Mouse (Mus musculus): ENCODE results near the gene Ahnak2. TPM values are rescaled to one million over a fixed set of nuclear protein-coding genes. Genes with fewer than 3 reads are reported as not detected.

The Ahnak2 gene
- total RNA-seq, 4 experiments from 2014 or later = 4.7 to 11.9 (median 8.2) TPM

DNA sequence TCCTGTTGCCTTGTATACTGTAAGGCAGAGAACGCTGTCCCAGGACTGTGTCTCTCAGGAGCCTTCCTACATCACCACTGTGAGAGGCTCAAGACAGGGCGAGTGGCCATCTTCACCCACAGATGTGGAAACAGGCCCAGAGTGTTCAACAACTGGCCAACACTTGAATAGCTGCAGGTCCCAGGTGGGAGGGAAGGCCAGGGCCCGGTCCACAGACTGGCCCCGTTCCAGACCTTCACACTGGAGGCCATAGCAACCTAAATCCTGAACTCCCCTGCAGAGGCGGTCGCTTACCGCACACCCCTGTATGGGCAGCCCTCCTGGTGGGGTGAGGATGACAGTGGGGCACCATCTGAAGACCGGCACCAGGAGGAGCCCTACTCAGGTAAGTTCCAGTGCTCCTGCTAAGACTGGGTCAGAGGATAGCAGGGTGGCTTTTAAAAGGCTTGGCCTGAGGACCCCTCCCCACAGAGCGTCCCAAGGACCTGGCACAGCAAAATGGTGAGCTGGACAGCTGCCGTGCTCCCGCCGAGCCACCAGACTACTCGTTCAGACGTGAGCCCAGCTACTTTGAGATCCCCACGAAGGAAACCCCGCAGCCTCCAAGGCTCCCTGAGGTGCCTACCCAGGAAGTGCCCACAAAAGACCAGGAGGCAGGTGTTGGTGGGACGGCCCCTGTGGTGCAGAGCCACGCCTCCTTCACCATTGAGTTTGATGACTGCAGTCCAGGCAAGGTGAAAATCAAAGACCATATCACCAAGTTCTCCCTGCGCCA, 67.4 kb downstream of the Ahnak2 start:
- DNase-seq (ENCODE audit: low spot score in 2 of 2) = no peak

DNA sequence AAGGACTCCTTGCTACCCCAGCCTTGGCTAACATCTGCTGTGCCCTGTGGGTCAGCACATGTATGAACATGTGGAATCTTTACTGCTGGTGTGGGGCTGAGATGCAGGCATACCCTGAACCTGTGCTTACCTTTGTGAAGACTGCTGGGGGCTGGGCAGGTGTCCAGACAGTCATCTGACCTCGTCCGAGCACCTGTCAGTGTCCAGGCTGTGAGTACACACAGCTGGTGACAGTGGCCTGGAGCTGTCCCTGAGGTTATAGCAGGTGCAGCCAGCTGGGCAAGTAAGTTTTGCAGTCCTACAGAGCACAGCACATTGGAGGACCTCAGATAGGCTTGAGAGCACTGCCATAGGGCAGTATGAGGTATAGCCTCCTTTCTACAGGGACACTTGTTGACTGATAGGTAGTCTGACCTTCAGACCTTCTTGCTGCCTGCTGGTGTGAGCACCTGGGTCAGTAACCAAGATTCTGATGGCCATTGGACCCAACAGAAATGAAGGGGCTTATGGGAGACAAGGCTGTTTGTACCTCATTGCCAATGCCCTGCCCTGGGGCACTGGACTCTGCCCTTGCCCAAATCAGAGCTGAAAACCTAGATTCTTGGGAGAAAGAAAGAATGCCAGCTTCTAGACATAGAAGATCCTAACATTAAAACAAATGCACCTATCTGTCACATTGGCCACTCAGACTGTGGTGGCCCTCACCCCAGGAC, 68.2 kb downstream of the Ahnak2 start:
- no peak for DNase-seq (ENCODE audit: low spot score in 2 of 2)

DNA sequence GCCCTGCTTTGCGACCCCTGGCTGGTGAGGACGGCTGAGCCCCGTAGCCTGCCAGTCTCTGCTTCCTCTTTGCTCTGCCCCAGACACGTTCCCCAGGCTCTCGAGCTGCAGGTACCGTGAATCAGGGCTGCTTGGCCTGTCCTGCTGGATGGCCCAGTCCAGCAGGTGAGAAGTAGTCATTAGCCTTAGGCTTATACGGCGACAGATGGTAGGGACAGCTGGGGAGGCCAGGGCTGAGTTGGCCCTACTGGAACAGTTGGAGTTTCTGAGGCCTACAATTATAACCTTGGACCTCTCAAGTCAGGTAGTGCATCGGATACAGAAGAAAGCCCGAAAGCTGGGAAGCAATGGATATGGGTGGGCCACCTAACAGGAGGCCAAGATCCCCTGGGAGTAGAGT, 69.9 kb downstream of the Ahnak2 start:
- DNase-seq (ENCODE audit: low spot score in 2 of 2) = no peak

DNA sequence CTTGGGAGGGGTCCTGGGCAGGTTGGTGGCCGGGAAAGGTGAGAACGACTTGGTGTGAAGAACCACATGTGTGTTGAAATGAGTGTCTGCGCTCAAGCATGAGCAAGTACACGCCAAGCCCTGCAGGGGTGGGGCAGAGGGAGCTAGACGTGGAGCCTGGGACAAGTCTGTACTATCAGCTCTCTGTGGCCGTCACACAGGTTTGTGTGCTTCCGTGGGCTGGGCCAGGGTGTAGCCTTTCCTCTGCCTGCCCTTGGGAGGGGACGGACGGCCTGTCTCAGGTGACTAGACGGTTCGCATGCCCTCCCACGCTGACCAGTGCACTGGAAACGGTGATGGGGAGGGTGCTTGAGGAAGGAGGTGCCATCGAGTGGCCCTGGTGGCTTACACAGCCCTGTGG, 71.6 kb downstream of the Ahnak2 start:
- no peak for DNase-seq (ENCODE audit: low spot score in 2 of 2)

DNA sequence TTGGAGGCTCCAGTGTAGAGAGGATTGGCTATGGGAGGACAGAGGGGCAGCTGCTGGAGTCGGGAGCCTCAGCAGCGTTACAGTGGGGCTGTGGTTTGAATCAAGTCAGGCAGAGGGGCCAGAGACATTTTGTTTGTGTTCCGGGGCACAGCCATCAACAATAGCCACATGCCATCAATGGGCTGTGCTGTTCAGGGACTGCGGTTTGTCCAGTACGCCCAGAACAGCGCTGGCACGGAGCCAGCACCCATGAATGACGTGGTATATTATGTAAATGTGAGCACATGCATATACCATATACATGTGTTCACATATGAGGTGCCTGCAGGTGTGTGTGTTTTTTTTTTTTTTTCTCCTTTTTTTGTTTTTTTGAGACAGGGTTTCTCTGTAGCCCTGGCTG, 74.7 kb downstream of the Ahnak2 start:
- DNase-seq (ENCODE audit: low spot score in 2 of 2) = no peak

DNA sequence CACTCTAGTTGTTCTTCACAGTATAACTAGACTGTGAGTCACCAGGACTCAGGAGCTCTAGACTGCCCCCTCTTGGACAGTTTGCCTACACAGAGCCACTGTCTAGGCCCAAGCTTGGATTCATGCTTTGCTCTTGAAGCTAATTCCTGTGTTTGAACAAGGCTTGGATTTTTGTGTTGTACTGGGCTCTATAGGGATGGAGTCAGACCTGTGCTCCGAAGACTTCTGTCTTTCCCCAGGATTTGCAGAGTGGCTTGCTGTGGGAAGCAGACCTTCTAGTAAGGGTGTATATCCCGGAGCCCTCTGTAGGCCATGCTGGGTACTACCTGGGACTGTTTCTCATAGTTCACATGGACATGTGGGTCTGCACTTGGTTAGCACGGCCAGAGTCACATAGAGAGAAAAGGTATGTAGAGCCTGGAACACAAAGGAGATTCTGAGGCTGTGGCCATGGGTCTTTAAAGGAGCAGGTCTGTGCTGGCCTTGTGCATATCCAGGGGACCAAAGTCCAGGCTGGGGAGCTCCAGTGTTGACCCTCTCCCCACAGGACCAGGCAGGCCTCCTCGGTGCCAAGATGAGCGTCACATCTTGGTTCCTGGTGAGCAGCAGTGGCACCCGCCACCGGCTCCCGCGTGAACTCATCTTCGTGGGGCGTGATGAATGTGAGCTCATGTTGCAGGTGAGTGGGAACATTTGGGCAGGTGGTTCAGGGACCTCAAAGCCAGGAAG, 78.2 kb downstream of the Ahnak2 start:
- peak in 1 of 2 experiments; percentile 76 for DNase-seq (ENCODE audit: low spot score in 2 of 2)

DNA sequence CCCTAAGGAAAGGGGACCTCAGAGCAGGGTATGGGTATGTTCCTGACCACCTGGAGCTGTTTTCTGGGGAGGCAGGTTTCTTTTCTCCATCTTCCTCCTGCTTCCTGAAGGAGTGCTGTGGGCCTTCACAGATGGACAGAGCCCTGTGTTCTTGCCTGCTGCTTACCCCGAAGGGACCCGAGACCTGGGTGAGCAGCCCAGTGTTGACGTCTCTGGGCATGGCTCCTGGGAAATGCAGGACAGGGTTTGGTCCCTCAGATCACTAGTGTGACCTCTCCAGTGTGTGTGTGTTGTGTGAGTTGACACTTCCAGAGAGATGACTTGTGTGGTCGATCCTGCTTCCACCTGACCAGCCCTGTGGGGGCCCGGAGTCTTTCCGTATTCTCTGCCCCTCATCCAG, 79.0 kb downstream of the Ahnak2 start:
- DNase-seq (ENCODE audit: low spot score in 2 of 2) = no peak

DNA sequence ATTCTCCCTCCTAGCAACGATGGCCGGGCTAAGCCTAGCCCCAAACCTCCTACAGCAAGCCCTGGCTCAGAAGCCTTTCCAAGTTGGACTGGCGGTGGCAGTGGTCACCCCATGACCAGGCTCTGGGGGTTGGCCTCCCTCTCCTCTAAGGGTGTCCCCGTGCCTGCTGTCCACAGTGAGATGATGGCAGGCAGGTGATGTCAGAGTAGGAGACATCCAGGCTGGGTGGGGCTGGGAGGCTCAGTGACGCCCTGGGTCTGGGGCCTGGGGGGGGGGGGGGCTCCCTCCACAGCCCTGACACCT, 79.5 kb downstream of the Ahnak2 start:
- no peak for DNase-seq (ENCODE audit: low spot score in 2 of 2)

DNA sequence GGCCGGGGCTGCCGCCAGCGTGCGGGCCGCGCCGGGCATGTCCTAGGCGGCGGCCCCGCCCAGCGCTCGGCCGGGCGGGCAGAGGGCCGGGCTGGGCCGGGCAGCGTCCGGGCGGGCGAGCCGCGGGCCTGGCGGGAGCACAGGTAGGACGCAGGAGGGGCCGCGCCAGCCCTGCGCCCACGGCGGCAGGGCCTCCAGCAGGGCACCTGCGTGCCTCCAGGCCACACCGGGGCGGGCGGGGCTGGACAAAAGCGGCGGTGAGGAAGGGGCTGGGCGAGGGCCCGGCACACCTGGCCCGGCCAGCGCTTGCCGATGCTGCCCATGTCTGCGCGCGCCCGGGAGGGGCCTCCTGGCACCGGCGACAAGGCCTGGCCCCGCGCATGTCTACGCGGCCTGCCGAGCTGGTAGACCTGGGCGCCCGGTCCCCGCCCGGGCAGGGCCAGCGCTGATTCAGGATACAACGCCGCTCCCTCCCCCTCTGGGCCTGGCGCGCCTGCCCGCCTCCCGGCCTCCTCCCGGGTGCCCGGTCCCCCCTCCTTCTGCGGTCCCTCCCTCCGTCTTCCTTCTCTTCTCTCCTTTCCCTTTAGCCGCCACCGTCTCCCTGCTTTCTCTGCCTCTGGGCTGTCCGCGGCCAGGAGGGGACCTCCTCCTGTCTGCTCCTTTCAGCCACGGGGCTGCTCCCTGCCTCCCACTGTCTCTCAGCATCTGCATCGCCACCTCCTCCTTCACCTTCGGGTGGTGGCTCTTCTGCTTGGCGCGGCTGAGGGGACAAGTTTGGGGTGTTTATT, 80.0 kb downstream of the Ahnak2 start:
- no peak for DNase-seq (ENCODE audit: low spot score in 2 of 2)

Small RNA genes within 50 kb of the gene (microRNA-seq; reads per million reads assigned to microRNA genes)
- 0.64 to 1.8 reads per million in 2 experiments for gene Mir6940

Other genes starting within 250 kb of the Ahnak2 start
- gene Inf2, start 213.9 kb downstream of the Ahnak2 start, total RNA-seq (2022) = 100 to 1,000 TPM; 111 to 121 (median 115) TPM
- 10 to 100 TPM in 3 of 4 experiments, 1 to 10 TPM in 1; 9.6 to 30.4 (median 20.8) TPM for gene Adssl1, start 182.6 kb downstream of the Ahnak2 start, total RNA-seq (2022)
- 10 to 100 TPM; 20.8 to 23.5 (median 22.1) TPM for gene Siva1, start 158.0 kb downstream of the Ahnak2 start, total RNA-seq (2022)
- gene Akt1, start 127.8 kb downstream of the Ahnak2 start, total RNA-seq (2022) = 100 to 1,000 TPM; 153 to 162 (median 161) TPM
- 1 to 10 TPM in 3 of 4 experiments, under 1 TPM in 1; 0.98 to 2.2 (median 1.1) TPM for gene Zbtb42, start 123.8 kb downstream of the Ahnak2 start, total RNA-seq (2022)
- gene Cep170b, start 82.2 kb downstream of the Ahnak2 start, total RNA-seq (2022) = 100 to 1,000 TPM; 190 to 216 (median 203) TPM
- gene Pld4, start 42.0 kb downstream of the Ahnak2 start, total RNA-seq (2022) = 10 to 100 TPM in 2 of 4 experiments, 1 to 10 TPM in 2; 7.3 to 36.6 (median 21.0) TPM
- gene Clba1, start 6.3 kb upstream of the Ahnak2 start, total RNA-seq (2022) = 10 to 100 TPM; 10.9 to 17.6 (median 14.0) TPM
- gene Cdca4, start 26.8 kb upstream of the Ahnak2 start, total RNA-seq (2022) = 10 to 100 TPM; 10.1 to 12.0 (median 11.1) TPM
- gene Gpr132, start 65.6 kb upstream of the Ahnak2 start, total RNA-seq (2022) = not detected
- 10 to 100 TPM; 47.1 to 61.1 (median 56.9) TPM for gene Jag2, start 127.1 kb upstream of the Ahnak2 start, total RNA-seq (2022)
- gene Nudt14, start 139.5 kb upstream of the Ahnak2 start, total RNA-seq (2022) = 10 to 100 TPM in 3 of 4 experiments, 1 to 10 TPM in 1; 9.7 to 12.1 (median 11.1) TPM
- gene Btbd6, start 173.8 kb upstream of the Ahnak2 start, total RNA-seq (2022) = 10 to 100 TPM; 55.3 to 61.7 (median 58.9) TPM
- gene Brf1, start 198.0 kb upstream of the Ahnak2 start, total RNA-seq (2022) = 10 to 100 TPM; 49.3 to 59.4 (median 57.4) TPM
- gene Pacs2, start 211.9 kb upstream of the Ahnak2 start, total RNA-seq (2022) = 100 to 1,000 TPM in 3 of 4 experiments, 10 to 100 TPM in 1; 89.5 to 110 (median 108) TPM

Data from layer of hippocampus, adult 8-10 months (tissue).